Mouse (Mus musculus): ENCODE results near the gene Hist2h2be. TPM values are rescaled to one million over a fixed set of nuclear protein-coding genes. Genes with fewer than 3 reads are reported as not detected.

Gene Hist2h2be
- polyA plus RNA-seq, 1 experiment from 2014 or later = 4.7 TPM

GRCm38 (mm10) chr3:96269511-96270474 lies 48.9 kb downstream of the Hist2h2be start, which contains the start of gene Hist2h2bb:
TSS of gene Hist2h2bb (plus strand) at chr3:96269752.
- Histone ChIP-seq H3K27me3 (ENCODE audit: control insufficient read depth, insufficient read depth, low read depth, low read length) (no peaks in the 10 kb centered on the region), H3K4me2 (ENCODE audit: low read length) (peak within 1 kb of the TSS; percentile 93), H3K27ac (ENCODE audit: low read length) (peak within 1 kb of the TSS; percentile 95), H3K36me3 (ENCODE audit: control insufficient read depth, insufficient read depth, low read length) (no peaks in the 10 kb centered on the region), H3K4me3 (ENCODE audit: low read depth, low read length) (peak within 1 kb of the TSS; percentile 59), H3K9ac (ENCODE audit: low read depth, low read length) (peak within 1 kb of the TSS; percentile 77), H3K9me3 (replicated peaks; ENCODE audit: control insufficient read depth, low read length, poor library complexity, severe bottlenecking) (no peaks in the 10 kb centered on the region), H3K4me1 (ENCODE audit: control insufficient read depth, insufficient read depth, low read length) (peaks cover 7% of the 10 kb centered on the region; the same call in 1 of the 2 replicates)
- ATAC-seq = peak; percentile 97
- WGBS = under 1% methylated on average over 45 of the region's 45 CpGs

Small RNA genes lying within 50 kb of the gene (microRNA-seq; reads per million reads assigned to microRNA genes)
- gene Gm44492 (not detected), gene Gm47311 (not detected), gene Gm47313 (not detected)

Other genes with a start within 250 kb of the Hist2h2be start
- gene Plekho1, start 225.1 kb upstream of the Hist2h2be start, polyA plus RNA-seq (2015; fragmentation: Nextera tagmentation; extraction: Ambion mirVana) = 46.1 and 54.6 TPM in 2 replicates
- 62.0 and 64.7 TPM in 2 replicates for gene Vps45, start 162.7 kb upstream of the Hist2h2be start, polyA plus RNA-seq (2015; fragmentation: Nextera tagmentation; extraction: Ambion mirVana)
- gene Otud7b, start 116.6 kb upstream of the Hist2h2be start, polyA plus RNA-seq (2015; fragmentation: Nextera tagmentation; extraction: Ambion mirVana) = 7.0 and 8.4 TPM in 2 replicates
- gene Mtmr11, start 59.1 kb upstream of the Hist2h2be start, polyA plus RNA-seq (2015; fragmentation: Nextera tagmentation; extraction: Ambion mirVana) = 7.8 and 15.1 TPM in 2 replicates
- gene Sf3b4, start 48.8 kb upstream of the Hist2h2be start, polyA plus RNA-seq (2015; fragmentation: Nextera tagmentation; extraction: Ambion mirVana) = 134 and 136 TPM in 2 replicates
- gene Sv2a, start 40.0 kb upstream of the Hist2h2be start, polyA plus RNA-seq (2015; fragmentation: Nextera tagmentation; extraction: Ambion mirVana) = 123 and 137 TPM in 2 replicates
- gene Bola1, start 1.4 kb upstream of the Hist2h2be start, polyA plus RNA-seq (2015; fragmentation: Nextera tagmentation; extraction: Ambion mirVana) = 51.3 and 52.2 TPM in 2 replicates
- not detected in 2 replicates for gene Hist2h2ab, start 1.3 kb upstream of the Hist2h2be start, polyA plus RNA-seq (2015; fragmentation: Nextera tagmentation; extraction: Ambion mirVana)
- gene Hist2h2ac, start 239 bp upstream of the Hist2h2be start, polyA plus RNA-seq (2015; fragmentation: Nextera tagmentation; extraction: Ambion mirVana) = 0.66 and 0.99 TPM in 2 replicates
- gene Hist2h3c2, start 18.0 kb downstream of the Hist2h2be start, polyA plus RNA-seq (2015; fragmentation: Nextera tagmentation; extraction: Ambion mirVana) = 1.3 TPM in 2 replicates
- 38.1 and 48.4 TPM in 2 replicates for gene Hist2h2aa2, start 19.2 kb downstream of the Hist2h2be start, polyA plus RNA-seq (2015; fragmentation: Nextera tagmentation; extraction: Ambion mirVana)
- 7.4 and 13.2 TPM in 2 replicates for gene Hist2h2aa1, start 24.4 kb downstream of the Hist2h2be start, polyA plus RNA-seq (2015; fragmentation: Nextera tagmentation; extraction: Ambion mirVana)
- 0.39 TPM in 1 of 2 replicates, not detected in the other for gene Hist2h3c1, start 25.6 kb downstream of the Hist2h2be start, polyA plus RNA-seq (2015; fragmentation: Nextera tagmentation; extraction: Ambion mirVana)
- gene Hist2h4, start 42.2 kb downstream of the Hist2h2be start, polyA plus RNA-seq (2015; fragmentation: Nextera tagmentation; extraction: Ambion mirVana) = 3.3 and 3.8 TPM in 2 replicates
- 5.9 and 7.6 TPM in 2 replicates for gene Hist2h3b, start 47.5 kb downstream of the Hist2h2be start, polyA plus RNA-seq (2015; fragmentation: Nextera tagmentation; extraction: Ambion mirVana)
- gene Hist2h2bb, start 48.6 kb downstream of the Hist2h2be start, polyA plus RNA-seq (2015; fragmentation: Nextera tagmentation; extraction: Ambion mirVana) = 1.1 TPM in 1 of 2 replicates, not detected in the other
- 0.89 and 1.5 TPM in 2 replicates for gene Fcgr1, start 72.8 kb downstream of the Hist2h2be start, polyA plus RNA-seq (2015; fragmentation: Nextera tagmentation; extraction: Ambion mirVana)
- not detected in 2 replicates for gene BC107364, start 231.2 kb downstream of the Hist2h2be start, polyA plus RNA-seq (2015; fragmentation: Nextera tagmentation; extraction: Ambion mirVana)

Measured in midbrain, embryonic 16.5 days (tissue).